Mouse (Mus musculus): ENCODE results near the gene Spdl1. TPM values are rescaled to one million over a fixed set of nuclear protein-coding genes. Genes with fewer than 3 reads are reported as not detected.

Gene Spdl1
- total RNA-seq, 2 experiments from 2014 or later = 8.3 to 9.3 TPM

GRCm38 (mm10) chr11:34762125-34762524 is 71.3 kb downstream of the Spdl1 start:
- DNase-seq (ENCODE audit: low spot score in 2 of 2) = no peak

GRCm38 (mm10) chr11:34759582-34759981 is 73.9 kb downstream of the Spdl1 start:
- no peak for DNase-seq (ENCODE audit: low spot score in 2 of 2)

Other genes with a start within 250 kb of the Spdl1 start
- gene Dock2, start 49.7 kb downstream of the Spdl1 start, total RNA-seq (2021) = 1 to 10 TPM; 3.4 to 4.4 TPM